Mouse (Mus musculus) erythroblast, embryonic 14.5 days (primary cell): ENCODE measurements around the gene Zfp821.

Experiments used
- GATA1 ChIP-seq: IDR thresholded peaks from 2 replicates; pipeline ENCODE4 v1.6.1; 2012; ENCODE audit warnings: low read length, inconsistent platforms, mixed read lengths
- TAL1 ChIP-seq: IDR thresholded peaks from 3 replicates; pipeline ENCODE4 v1.6.1; 2012; ENCODE audit warnings: low read length, inconsistent platforms, mixed read lengths

DNA sequence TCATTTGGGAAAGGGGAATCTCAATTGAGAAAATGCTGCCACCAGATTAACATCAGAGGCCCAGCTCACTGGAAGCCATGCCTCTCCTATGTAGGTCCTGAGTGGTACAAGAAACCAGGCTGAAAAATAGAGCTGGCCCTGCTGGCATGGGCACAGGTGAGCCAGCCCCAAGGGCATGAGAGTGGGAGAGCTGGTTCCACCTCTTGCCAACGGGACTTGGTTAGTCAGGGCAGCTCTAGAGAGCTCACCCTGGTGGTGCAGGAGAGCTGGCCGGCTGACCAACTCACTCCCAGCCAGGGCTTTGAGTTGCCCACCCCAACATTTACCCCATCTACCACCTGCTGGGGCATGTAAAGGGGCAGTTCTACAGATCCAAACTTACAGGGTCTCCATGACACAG is 31.8 kb upstream of the Zfp821 start:
- TF ChIP-seq TAL1: no peak
- no peak for TF ChIP-seq GATA1
